Mouse (Mus musculus) left cerebral cortex, postnatal 36 days (tissue): ENCODE results near the gene Trpm3. TPM values are rescaled to one million over a fixed set of nuclear protein-coding genes. Genes with fewer than 3 reads are reported as not detected.
"Not testable (repeated sequence)": the region's sequence is repeated elsewhere in the genome, so short reads cannot be mapped to it uniquely, and the experiment has no call there.

Experiments
- DNase-seq, 2 experiments: peaks; one replicate each; pipeline ENCODE4 v3.0.0; 2021 to 2022; ENCODE audit warnings: low spot score in 2 of 2, mixed read lengths in 1 of 2
- intact Hi-C: fragments of 180-260 bp; cut with DNase I; formaldehyde crosslinking; loops from one replicate; pipeline ENCODE4 v1.15.1; 2025
- total RNA-seq, 2 experiments: library from RNA; stranded (reverse); gene quantifications; 2 replicates each; pipeline ENCODE4 v1.2.3; 2021

Trpm3 gene
- total RNA-seq, 2 experiments from 2014 or later, result 26.6 to 37.4 TPM

- intact Hi-C loops, result no loop called here
- no peak for DNase-seq
These were observed 849.1 kb downstream of the Trpm3 start for GRCm38 (mm10) chr19:22987914-22988313.

DNA sequence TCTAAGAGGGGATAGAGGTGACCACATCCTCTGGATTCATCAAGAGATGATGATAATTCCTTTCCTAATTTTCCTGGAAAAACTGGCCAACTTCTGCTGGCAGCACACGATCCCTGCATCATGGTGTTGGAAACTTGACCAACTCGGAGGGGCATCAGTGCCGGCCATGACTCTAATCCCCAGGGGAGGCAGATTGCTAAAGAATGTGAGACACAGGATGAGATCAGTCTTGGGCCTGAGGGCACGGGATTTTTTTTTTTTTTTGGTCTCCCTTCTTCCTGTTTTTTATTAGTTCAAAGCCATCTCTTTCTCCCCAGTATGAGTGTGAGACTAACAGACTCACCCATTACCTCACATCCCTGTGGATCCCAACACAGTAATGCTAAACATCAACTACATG lies 855.1 kb downstream of the Trpm3 start:
- intact Hi-C loops, result no loop called here
- no peak for DNase-seq

- no peak for DNase-seq
These were observed 855.7 kb downstream of the Trpm3 start for GRCm38 (mm10) chr19:22994531-22994930.

DNA sequence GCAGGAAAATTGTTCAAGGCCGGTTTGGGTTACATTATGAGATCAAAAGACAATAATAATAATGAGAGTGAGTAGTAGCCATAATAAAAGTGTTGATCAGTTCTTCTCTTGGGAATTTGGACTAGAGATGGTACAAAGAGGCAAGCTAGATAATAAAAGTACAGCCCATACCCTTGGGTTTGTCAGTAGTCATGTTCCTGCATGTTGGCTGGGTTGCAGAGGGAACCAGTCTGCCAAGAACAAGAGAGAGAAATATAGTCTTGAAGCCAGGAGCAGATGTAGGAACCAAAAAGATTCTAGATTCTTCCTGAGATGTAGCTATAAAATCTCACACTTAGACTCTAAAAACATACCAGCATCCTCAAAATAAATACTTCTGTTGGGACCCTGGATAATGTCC lies 861.4 kb downstream of the Trpm3 start:
- DNase-seq, result no peak
- intact Hi-C loops, result no loop called here

More at GRCm38 (mm10) chr19:22994531-22994930, 855.7 kb downstream of the Trpm3 start:
- intact Hi-C loops, result no loop called here

- DNase-seq, result peak; percentile 44 to 50
- intact Hi-C loops, result no loop called here
These were observed 865.0 kb downstream of the Trpm3 start for GRCm38 (mm10) chr19:23003861-23004260.

DNA sequence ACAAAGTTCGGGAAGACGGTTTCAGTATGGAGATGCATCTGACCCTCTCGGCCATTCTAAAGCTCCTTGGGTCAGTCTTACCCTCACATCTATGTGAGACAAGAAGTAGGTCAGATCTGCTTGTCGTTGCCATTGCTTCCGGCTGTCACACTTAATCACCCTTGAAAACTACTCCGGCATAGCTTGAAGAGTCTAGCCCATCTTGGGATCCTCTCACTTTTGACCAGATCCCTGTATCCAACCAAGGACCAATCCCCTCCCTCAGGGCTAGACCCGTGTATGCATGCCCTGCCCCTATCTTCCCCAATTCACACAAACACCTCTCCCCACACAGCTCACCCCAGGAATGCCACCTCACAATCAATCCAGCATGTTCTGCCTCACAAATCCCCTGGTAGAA lies 867.0 kb downstream of the Trpm3 start:
- no peak for DNase-seq
- intact Hi-C loops, result no loop called here

DNA sequence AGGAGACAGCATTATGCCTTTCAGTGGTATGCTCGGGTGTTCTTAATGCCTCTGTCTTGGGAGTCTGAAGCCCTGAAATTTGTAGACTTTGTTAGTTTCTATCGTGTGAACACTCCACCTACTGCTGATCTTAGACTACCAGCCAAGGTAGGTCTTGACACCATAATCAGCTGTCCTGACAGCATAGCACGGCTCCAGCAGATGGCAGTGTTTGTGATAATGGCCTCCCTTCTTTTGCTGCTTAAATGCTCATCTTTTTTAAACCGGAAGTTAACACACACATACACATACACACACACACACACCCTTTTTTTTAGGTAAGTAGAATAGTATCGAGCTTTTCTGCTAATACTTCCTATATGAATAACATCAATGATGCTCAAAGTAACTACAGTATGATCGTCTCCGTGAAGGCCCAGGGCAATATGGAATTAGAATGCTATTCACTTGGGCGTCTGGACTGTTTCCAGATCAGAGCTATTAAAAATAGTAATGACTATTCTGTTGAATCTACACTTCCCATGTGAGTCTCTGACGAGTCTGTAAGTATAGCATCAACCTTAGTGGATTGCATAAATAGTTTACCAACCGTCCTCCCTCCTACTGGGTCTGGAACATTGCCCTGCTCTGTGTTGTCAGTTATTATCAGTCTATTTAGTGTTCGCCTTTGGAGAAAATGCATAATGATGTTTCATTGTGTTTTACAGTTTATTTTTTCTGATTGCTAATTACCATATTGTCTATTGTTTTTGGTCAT lies 867.8 kb downstream of the Trpm3 start:
- intact Hi-C loops, result no loop called here
- no peak for DNase-seq

- intact Hi-C loops, result no loop called here
- no peak for DNase-seq
These were observed 874.8 kb downstream of the Trpm3 start for GRCm38 (mm10) chr19:23013695-23014094.

GRCm38 (mm10) chr19:23015516-23015915 lies 876.7 kb downstream of the Trpm3 start:
- intact Hi-C loops, result no loop called here
- no peak for DNase-seq

- no peak for DNase-seq
- intact Hi-C loops, result no loop called here
These were observed 879.4 kb downstream of the Trpm3 start for GRCm38 (mm10) chr19:23018186-23018727.

DNA sequence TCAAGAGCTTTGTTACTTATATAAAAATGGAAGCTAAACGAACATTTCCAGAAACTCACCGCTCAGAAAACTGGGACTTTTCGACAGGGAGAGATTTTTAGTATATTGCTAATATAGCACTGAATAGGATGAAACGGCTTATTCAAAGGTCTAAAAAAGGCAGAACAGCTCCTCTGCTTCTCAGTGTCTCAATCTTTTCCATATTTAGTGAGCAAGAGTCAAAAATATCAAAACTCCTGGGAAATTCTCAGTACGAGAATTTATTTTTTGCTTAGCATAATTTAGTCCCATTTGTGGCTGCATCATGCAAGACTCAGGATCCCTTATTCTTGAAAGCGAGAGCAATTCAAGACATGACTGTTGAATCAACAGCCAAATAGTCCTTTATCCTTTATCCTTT lies 884.1 kb downstream of the Trpm3 start:
- DNase-seq, result no peak
- intact Hi-C loops, result no loop called here

- intact Hi-C loops, result no loop called here
These were observed 884.6 kb downstream of the Trpm3 start for GRCm38 (mm10) chr19:23023316-23023960.

DNA sequence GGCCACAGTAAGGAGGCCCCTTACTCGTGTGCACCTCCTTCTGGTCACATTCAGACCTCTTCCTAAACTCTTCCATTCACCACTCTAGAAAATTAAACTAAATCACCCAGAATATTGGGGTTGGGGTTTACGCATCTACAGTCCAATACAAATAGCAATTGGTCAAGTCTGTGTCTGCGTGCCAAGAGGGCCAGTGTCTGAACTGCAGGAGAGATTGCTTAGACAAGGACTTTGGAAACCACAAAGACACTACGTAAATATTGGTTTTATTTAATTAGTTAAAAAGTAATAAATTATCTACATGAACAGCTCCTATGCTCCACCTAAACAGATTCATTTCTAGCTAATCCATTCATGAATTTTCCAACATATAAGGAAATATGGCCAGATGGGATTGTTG lies 886.0 kb downstream of the Trpm3 start:
- intact Hi-C loops, result no loop called here

More at GRCm38 (mm10) chr19:23023316-23023960, 884.6 kb downstream of the Trpm3 start:
- DNase-seq, result peak in 1 of 2 experiments; percentile 22

DNA sequence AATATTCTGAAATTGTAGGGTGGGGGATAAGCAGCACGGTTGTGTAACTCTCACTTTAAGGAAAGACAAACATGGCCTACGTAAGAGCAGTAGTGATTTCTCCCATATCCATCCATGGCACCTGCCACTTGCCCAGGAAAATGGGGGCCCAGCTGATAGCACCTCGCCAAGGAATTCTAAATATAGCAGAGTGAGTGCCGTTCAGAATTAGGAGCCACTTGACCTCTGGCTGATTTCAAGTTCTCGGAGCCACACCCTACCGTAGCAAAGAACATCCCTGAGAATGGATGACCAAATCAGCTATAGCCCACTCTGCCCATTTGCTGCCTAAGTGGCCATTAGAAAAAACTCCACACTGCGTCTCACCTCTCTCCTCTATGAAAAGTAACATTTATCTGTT lies 887.6 kb downstream of the Trpm3 start:
- intact Hi-C loops, result no loop called here
- no peak for DNase-seq

More for the DNA sequence above, 886.0 kb downstream of the Trpm3 start:
- DNase-seq, result no peak

DNA sequence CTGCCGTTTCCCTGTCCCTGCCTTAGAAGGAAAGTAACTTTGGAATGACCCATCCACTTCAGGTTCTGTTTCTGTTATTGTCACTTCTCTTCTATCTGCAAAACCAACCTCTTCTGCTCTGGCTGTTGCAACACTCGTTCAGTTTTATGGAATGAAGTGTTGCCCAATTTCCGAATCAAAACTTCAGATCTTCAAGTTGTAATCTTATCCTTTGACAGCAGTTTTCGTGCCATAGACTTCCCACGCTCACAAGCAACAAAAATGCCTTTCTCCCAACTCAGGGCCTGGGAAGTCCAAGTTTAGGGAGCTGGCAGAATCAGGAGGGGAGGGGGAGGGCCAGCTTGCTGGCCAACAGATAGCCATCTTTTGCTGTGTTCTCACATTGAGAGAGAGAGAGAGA lies 889.4 kb downstream of the Trpm3 start:
- intact Hi-C loops, result no loop called here
- no peak for DNase-seq

DNA sequence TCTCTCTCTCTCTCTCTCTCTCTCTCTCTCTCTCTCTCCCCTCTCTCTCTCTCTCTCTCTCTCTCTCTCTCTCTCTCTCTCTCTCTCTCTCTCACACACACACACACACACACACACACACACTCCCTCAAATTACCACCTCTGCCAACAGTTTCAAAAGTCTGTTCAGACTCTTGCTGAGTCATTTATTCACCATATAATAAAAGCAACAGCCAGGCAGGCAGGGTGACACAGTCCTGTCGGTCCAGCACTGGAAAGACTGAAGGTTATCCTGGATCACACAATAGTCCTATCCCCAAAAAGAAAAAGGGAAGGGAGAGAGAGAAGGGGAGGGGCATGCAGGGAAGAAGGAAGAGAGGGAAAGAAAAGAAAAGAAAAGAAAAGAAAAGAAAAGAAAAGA lies 894.5 kb downstream of the Trpm3 start:
- DNase-seq, intact Hi-C loops: not testable (repeated sequence)

GRCm38 (mm10) chr19:23034117-23034516 lies 895.3 kb downstream of the Trpm3 start:
- intact Hi-C loops, result no loop called here
- no peak for DNase-seq

DNA sequence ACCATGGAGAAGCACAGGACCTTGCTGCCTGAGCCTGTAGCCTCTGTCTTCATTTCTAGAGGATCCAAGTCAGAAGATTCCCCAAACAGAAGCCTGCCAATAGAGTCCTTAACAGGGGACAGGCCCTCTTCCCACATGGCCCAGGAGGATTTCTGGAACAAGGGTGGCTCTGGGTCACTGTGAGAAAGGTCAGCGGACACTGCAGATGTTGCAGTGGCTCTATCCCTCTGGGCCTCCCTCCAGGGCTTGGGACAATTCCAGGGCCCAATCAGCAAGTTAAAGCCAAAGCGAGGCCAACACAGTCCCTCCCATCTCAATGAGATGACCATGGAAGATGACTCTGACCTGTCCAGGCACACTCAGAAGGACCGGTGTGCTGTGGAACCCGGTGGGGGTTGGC lies 896.1 kb downstream of the Trpm3 start:
- DNase-seq, result no peak
- intact Hi-C loops, result no loop called here

- DNase-seq, result no peak
- intact Hi-C loops, result no loop called here
These were observed 896.9 kb downstream of the Trpm3 start for GRCm38 (mm10) chr19:23035786-23036185.

DNA sequence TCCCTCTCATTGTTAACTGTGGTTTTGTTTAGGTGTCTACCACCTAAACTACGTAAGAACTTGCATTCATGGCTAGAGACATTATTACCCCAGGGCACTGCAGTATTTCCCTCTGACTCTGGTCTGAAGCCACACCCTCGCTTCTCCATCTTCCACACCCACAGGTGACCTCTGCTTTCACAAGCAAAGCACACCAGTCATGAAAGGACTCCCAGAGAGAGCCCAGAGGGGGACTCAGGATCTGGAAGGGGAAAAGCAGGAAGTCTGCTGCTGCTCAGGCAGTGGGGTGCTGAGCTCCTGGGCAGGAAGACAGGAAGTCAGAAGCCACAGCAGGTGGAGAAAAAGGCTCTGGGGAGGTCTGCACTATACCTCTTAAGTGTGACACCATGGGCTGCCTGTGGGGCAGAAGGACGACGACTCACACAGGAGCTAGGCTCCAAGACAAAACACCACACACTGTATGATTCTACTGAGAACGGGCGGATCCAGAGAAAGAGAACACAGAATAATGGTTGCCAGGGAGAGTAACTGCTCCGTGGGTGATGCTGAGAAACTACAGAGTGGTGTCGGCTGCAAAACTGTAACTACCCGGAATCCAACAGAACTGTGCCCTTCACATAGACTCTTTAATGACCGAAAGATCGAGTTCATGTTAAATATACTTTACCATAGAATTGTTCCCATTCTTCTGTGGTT lies 898.1 kb downstream of the Trpm3 start:
- DNase-seq, result peak in 1 of 2 experiments; percentile 30
- intact Hi-C loops, result no loop called here
